Mouse (Mus musculus) testis, adult 2 months (tissue): Measurements from ENCODE around the gene Nfatc3. TPM values are rescaled to one million over a fixed set of nuclear protein-coding genes. Genes with fewer than 3 reads are reported as not detected.

Experiments
- H3K27ac ChIP-seq: fragments of 200-500 bp; 2 replicates; pipeline ENCODE4 v1.5.1; 2012; ENCODE audit warnings: low read depth, low read length; ENCODE audit not compliant: control insufficient read depth, insufficient read depth
- H3K27me3 ChIP-seq: fragments of 200-500 bp; 2 replicates; pipeline ENCODE4 v1.6.1; 2012; ENCODE audit warnings: mild to moderate bottlenecking, low read length, moderate library complexity; ENCODE audit not compliant: control insufficient read depth, insufficient read depth
- H3K36me3 ChIP-seq: fragments of 200-500 bp; 2 replicates; pipeline ENCODE4 v1.6.1; 2012; ENCODE audit warnings: mild to moderate bottlenecking, low read length; ENCODE audit not compliant: control insufficient read depth, insufficient read depth
- H3K4me1 ChIP-seq: fragments of 200-500 bp; 2 replicates; pipeline ENCODE4 v1.6.1; 2012; ENCODE audit warnings: low read length; ENCODE audit not compliant: control insufficient read depth, insufficient read depth
- H3K4me3 ChIP-seq: fragments of 200-500 bp; 2 replicates; pipeline ENCODE4 v1.5.1; 2012; ENCODE audit warnings: low read depth, mild to moderate bottlenecking, low read length, moderate library complexity, mixed read lengths; ENCODE audit not compliant: control insufficient read depth
- CTCF ChIP-seq: fragments of 200-500 bp; IDR thresholded peaks from 2 replicates; pipeline ENCODE4 v1.5.1; 2012; ENCODE audit warnings: low read depth, mild to moderate bottlenecking, inconsistent platforms, low read length, moderate library complexity; ENCODE audit not compliant: control insufficient read depth, insufficient read depth, insufficient replicate concordance
- POLR2A ChIP-seq: fragments of 200-500 bp; IDR thresholded peaks from 2 replicates; pipeline ENCODE4 v1.6.1; 2012; ENCODE audit warnings: low read depth, mild to moderate bottlenecking, inconsistent platforms, low read length, moderate library complexity; ENCODE audit not compliant: control insufficient read depth
- polyA plus RNA-seq: library from polyadenylated mRNA; depleted of rRNA; stranded (reverse); fragments of >200 nt; gene quantifications from 2 replicates; pipeline ENCODE4 v1.2.3, GENCODE M21; 2012

Gene Nfatc3
- polyA plus RNA-seq, 1 experiment = 11.9 TPM

GRCm38 (mm10) chr8:106127882-106128410 is 69.3 kb downstream of the Nfatc3 start:
- Histone ChIP-seq H3K27me3 (no peaks in the 10 kb centered on the region), H3K4me3 (no peak overlapping the region), H3K27ac (no peak overlapping the region), H3K36me3 (no peaks in the 10 kb centered on the region; the same call in 1 of the 2 replicates), H3K4me1 (no peaks in the 10 kb centered on the region)
- TF ChIP-seq POLR2A (no peak), CTCF (no peak)

GRCm38 (mm10) chr8:106129232-106129930 is 70.7 kb downstream of the Nfatc3 start:
- TF ChIP-seq POLR2A (no peak), CTCF (no peak)
- Histone ChIP-seq H3K36me3 (no peaks in the 10 kb centered on the region; the same call in 1 of the 2 replicates), H3K27ac (no peak overlapping the region), H3K27me3 (no peaks in the 10 kb centered on the region), H3K4me1 (no peaks in the 10 kb centered on the region; the same call in 1 of the 2 replicates), H3K4me3 (no peak overlapping the region)

- Histone ChIP-seq H3K27me3 (no peaks in the 10 kb centered on the region; the same call in 1 of the 2 replicates), H3K4me1 (peaks cover under 1% of the 10 kb centered on the region; the same call in 1 of the 2 replicates), H3K36me3 (no peaks in the 10 kb centered on the region; the same call in 1 of the 2 replicates), H3K27ac (no peak overlapping the region), H3K4me3 (no peak overlapping the region)
- TF ChIP-seq CTCF (no peak), POLR2A (no peak)
These were observed 71.4 kb downstream of the Nfatc3 start for GRCm38 (mm10) chr8:106129997-106130396.

GRCm38 (mm10) chr8:106130505-106130904 is 71.9 kb downstream of the Nfatc3 start:
- Histone ChIP-seq H3K4me1 (peaks cover 5% of the 10 kb centered on the region), H3K27ac (no peak overlapping the region), H3K36me3 (no peaks in the 10 kb centered on the region; the same call in 1 of the 2 replicates), H3K27me3 (no peaks in the 10 kb centered on the region; the same call in 1 of the 2 replicates), H3K4me3 (no peak overlapping the region)
- no peak for TF ChIP-seq POLR2A
- no peak for TF ChIP-seq CTCF

- H3K27me3 ChIP-seq = no peaks in the 10 kb centered on the region; the same call in 1 of the 2 replicates
- H3K27ac ChIP-seq = no peak overlapping the region
- no peaks in the 10 kb centered on the region; the same call in 1 of the 2 replicates for H3K36me3 ChIP-seq
- no peak overlapping the region for H3K4me3 ChIP-seq
- TF ChIP-seq CTCF (no peak), POLR2A (no peak)
- H3K4me1 ChIP-seq = peaks cover 10% of the 10 kb centered on the region
These were observed 72.4 kb downstream of the Nfatc3 start for GRCm38 (mm10) chr8:106131021-106131420.

DNA sequence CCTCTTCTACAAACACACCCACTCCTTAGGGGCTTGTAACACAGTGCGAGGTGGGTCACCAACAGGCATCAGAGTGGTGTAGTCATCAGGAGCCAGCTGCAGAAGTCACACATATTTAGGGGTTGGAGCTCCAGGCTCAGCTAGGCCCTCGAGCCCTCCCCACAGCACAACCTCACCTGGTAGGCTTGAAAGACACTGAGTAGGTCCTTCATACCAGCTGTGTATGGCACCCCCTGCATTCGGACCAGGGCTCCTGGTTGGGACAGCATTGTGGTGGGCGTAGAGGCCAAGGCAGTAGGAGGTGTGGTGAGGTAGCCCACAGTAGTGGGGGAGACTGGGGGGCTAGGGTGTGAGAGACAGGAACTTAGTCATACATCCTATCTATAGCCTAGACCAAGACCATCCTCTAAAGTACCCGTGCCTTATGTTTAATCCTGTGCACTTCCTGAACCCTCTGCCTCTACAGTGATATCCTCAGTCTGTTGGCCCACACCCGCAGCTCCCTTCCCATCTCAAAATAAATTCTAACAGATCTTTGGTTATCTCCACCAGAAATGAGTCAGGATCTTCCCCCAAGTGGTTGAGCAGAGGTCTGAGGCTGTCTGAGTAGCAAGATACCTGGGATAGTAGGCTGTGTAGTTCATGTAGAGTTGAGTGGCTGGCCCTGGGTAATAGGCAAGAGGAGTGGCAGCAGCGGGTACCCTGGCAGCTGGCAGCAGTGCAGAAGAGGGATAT is 73.0 kb downstream of the Nfatc3 start:
- H3K4me3 ChIP-seq = no peak overlapping the region
- H3K27ac ChIP-seq = no peak overlapping the region
- no peaks in the 10 kb centered on the region; the same call in 1 of the 2 replicates for H3K36me3 ChIP-seq
- no peak for TF ChIP-seq CTCF
- TF ChIP-seq POLR2A = no peak
- no peaks in the 10 kb centered on the region; the same call in 1 of the 2 replicates for H3K27me3 ChIP-seq
- H3K4me1 ChIP-seq = peaks cover 14% of the 10 kb centered on the region

GRCm38 (mm10) chr8:106132356-106132755 is 73.7 kb downstream of the Nfatc3 start:
- Histone ChIP-seq H3K27ac (no peak overlapping the region), H3K36me3 (no peaks in the 10 kb centered on the region; the same call in 1 of the 2 replicates), H3K27me3 (no peaks in the 10 kb centered on the region; the same call in 1 of the 2 replicates), H3K4me1 (peaks cover 18% of the 10 kb centered on the region), H3K4me3 (no peak overlapping the region)
- TF ChIP-seq POLR2A (no peak), CTCF (no peak)
